Mouse (Mus musculus) heart, embryonic 10.5 days (tissue): ENCODE measurements at regions not wholly inside any gene's neighbourhood (a gene's known extent, or its start where the extent isn't known, plus 50 kb on each side); places are given as distances from the start of the nearest gene placed in this dataset.

Experiments
- DNase-seq: peaks from one replicate; pipeline ENCODE4 v3.0.0-alpha.2; 2017; ENCODE audit warnings: low spot score
- H3K27ac ChIP-seq: fragments of 300-500 bp; sonication (generic); 2 replicates; pipeline ENCODE4 v1.5.1; 2016; ENCODE audit warnings: mild to moderate bottlenecking
- H3K27me3 ChIP-seq: fragments of 300-500 bp; sonication (generic); 2 replicates; pipeline ENCODE4 v1.6.1; 2016; ENCODE audit warnings: mild to moderate bottlenecking; ENCODE audit not compliant: poor library complexity, insufficient read depth, severe bottlenecking
- H3K36me3 ChIP-seq: fragments of 300-500 bp; sonication (generic); 2 replicates; pipeline ENCODE4 v1.6.1; 2016; ENCODE audit warnings: mild to moderate bottlenecking, moderate library complexity
- H3K4me1 ChIP-seq: fragments of 300-500 bp; sonication (generic); 2 replicates; pipeline ENCODE4 v1.6.1; 2016; ENCODE audit warnings: mild to moderate bottlenecking
- H3K4me3 ChIP-seq: fragments of 300-500 bp; sonication (generic); 2 replicates; pipeline ENCODE4 v1.5.1; 2016; ENCODE audit warnings: mild to moderate bottlenecking, moderate library complexity
- H3K9me3 ChIP-seq: fragments of 300-500 bp; sonication (generic); 2 replicates; pipeline ENCODE4 v1.6.1; 2016; ENCODE audit warnings: mild to moderate bottlenecking, moderate library complexity
- WGBS: fragments of 180-500 bp; shearing (Covaris S2); methylation state at CpG from one replicate; pipeline ENCODE4 v1.1.7; 2016; 5-methylcytosine and 5-hydroxymethylcytosine counted together

- Histone ChIP-seq H3K4me1 (no peaks in the 10 kb centered on the region), H3K36me3 (no peaks in the 10 kb centered on the region)
- WGBS, result 67% methylated on average over 1 of the region's 1 CpGs
Observed at GRCm38 (mm10) chr11:7561437-7561836, 347.7 kb upstream of the Igfbp3 start.

GRCm38 (mm10) chr11:7555613-7556274 lies 342.0 kb upstream of the Igfbp3 start:
- no peaks in the 10 kb centered on the region for H3K36me3 ChIP-seq
- no peak overlapping the region for H3K27ac ChIP-seq
- H3K27me3 ChIP-seq, result no peaks in the 10 kb centered on the region
- no peak for DNase-seq
- no peak overlapping the region for H3K4me3 ChIP-seq
- no peaks in the 10 kb centered on the region for H3K4me1 ChIP-seq
- WGBS, result 76% methylated on average over 6 of the region's 6 CpGs
- H3K9me3 ChIP-seq, result no peaks in the 10 kb centered on the region

More at GRCm38 (mm10) chr11:7561437-7561836, 347.7 kb upstream of the Igfbp3 start:
- H3K27ac ChIP-seq, result no peak overlapping the region
- H3K4me3 ChIP-seq, result no peak overlapping the region
- H3K9me3 ChIP-seq, result no peaks in the 10 kb centered on the region
- DNase-seq, result no peak
- no peaks in the 10 kb centered on the region for H3K27me3 ChIP-seq

GRCm38 (mm10) chr11:7552154-7552553 lies 338.4 kb upstream of the Igfbp3 start:
- Histone ChIP-seq H3K36me3 (no peaks in the 10 kb centered on the region), H3K27ac (no peak overlapping the region), H3K27me3 (no peaks in the 10 kb centered on the region), H3K4me1 (no peaks in the 10 kb centered on the region), H3K9me3 (no peaks in the 10 kb centered on the region), H3K4me3 (no peak overlapping the region)
- WGBS, result 72% methylated on average over 3 of the region's 3 CpGs
- no peak for DNase-seq

GRCm38 (mm10) chr11:7547796-7548195 lies 334.1 kb upstream of the Igfbp3 start:
- WGBS, result 64% methylated on average over 2 of the region's 2 CpGs
- no peak overlapping the region for H3K4me3 ChIP-seq
- no peak for DNase-seq
- no peaks in the 10 kb centered on the region for H3K4me1 ChIP-seq
- no peaks in the 10 kb centered on the region for H3K9me3 ChIP-seq
- no peak overlapping the region for H3K27ac ChIP-seq
- H3K36me3 ChIP-seq, result no peaks in the 10 kb centered on the region
- no peaks in the 10 kb centered on the region for H3K27me3 ChIP-seq

GRCm38 (mm10) chr11:7545621-7546020 lies 331.9 kb upstream of the Igfbp3 start:
- Histone ChIP-seq H3K4me3 (no peak overlapping the region), H3K36me3 (no peaks in the 10 kb centered on the region), H3K27ac (no peak overlapping the region), H3K27me3 (no peaks in the 10 kb centered on the region), H3K4me1 (no peaks in the 10 kb centered on the region), H3K9me3 (no peaks in the 10 kb centered on the region)
- 72% methylated on average over 2 of the region's 2 CpGs for WGBS
- no peak for DNase-seq

GRCm38 (mm10) chr11:7534590-7534989 lies 320.9 kb upstream of the Igfbp3 start:
- 30% methylated on average over 2 of the region's 2 CpGs for WGBS
- no peaks in the 10 kb centered on the region; the same call in 1 of the 2 replicates for H3K9me3 ChIP-seq
- DNase-seq, result no peak
- H3K36me3 ChIP-seq, result no peaks in the 10 kb centered on the region
- H3K4me1 ChIP-seq, result no peaks in the 10 kb centered on the region
- no peak overlapping the region for H3K4me3 ChIP-seq
- no peak overlapping the region for H3K27ac ChIP-seq
- no peaks in the 10 kb centered on the region for H3K27me3 ChIP-seq

- Histone ChIP-seq H3K9me3 (no peaks in the 10 kb centered on the region; the same call in 1 of the 2 replicates), H3K4me3 (no peak overlapping the region), H3K4me1 (no peaks in the 10 kb centered on the region), H3K36me3 (no peaks in the 10 kb centered on the region), H3K27ac (no peak overlapping the region), H3K27me3 (no peaks in the 10 kb centered on the region)
- 30% methylated on average over 1 of the region's 1 CpGs for WGBS
- no peak for DNase-seq
Observed at GRCm38 (mm10) chr11:7533327-7533726, 319.6 kb upstream of the Igfbp3 start.

GRCm38 (mm10) chr11:7531847-7532246 lies 318.1 kb upstream of the Igfbp3 start:
- Histone ChIP-seq H3K4me1 (no peaks in the 10 kb centered on the region), H3K4me3 (no peak overlapping the region), H3K27me3 (no peaks in the 10 kb centered on the region), H3K27ac (no peak overlapping the region), H3K9me3 (no peaks in the 10 kb centered on the region; the same call in 1 of the 2 replicates), H3K36me3 (no peaks in the 10 kb centered on the region)
- 74% methylated on average over 3 of the region's 3 CpGs for WGBS
- DNase-seq, result no peak

GRCm38 (mm10) chr11:7530482-7531148 lies 316.9 kb upstream of the Igfbp3 start:
- WGBS, result 83% methylated on average over 6 of the region's 6 CpGs
- H3K27me3 ChIP-seq, result no peaks in the 10 kb centered on the region
- no peaks in the 10 kb centered on the region for H3K4me1 ChIP-seq

GRCm38 (mm10) chr11:7519556-7519955 lies 305.8 kb upstream of the Igfbp3 start:
- no peaks in the 10 kb centered on the region for H3K27me3 ChIP-seq
- no peak for DNase-seq
- H3K9me3 ChIP-seq, result no peaks in the 10 kb centered on the region
- 85% methylated on average over 2 of the region's 2 CpGs for WGBS
- H3K4me1 ChIP-seq, result no peaks in the 10 kb centered on the region
- H3K27ac ChIP-seq, result no peak overlapping the region
- H3K36me3 ChIP-seq, result no peaks in the 10 kb centered on the region
- H3K4me3 ChIP-seq, result no peak overlapping the region

More at GRCm38 (mm10) chr11:7530482-7531148, 316.9 kb upstream of the Igfbp3 start:
- H3K36me3 ChIP-seq, result no peaks in the 10 kb centered on the region
- no peaks in the 10 kb centered on the region for H3K9me3 ChIP-seq
- H3K27ac ChIP-seq, result no peak overlapping the region
- DNase-seq, result no peak
- H3K4me3 ChIP-seq, result no peak overlapping the region

- Histone ChIP-seq H3K4me3 (no peak overlapping the region), H3K27me3 (no peaks in the 10 kb centered on the region), H3K4me1 (0 out of 2 replicates have a peak, but pooled peaks cover 3% of the 10 kb centered on the region), H3K9me3 (no peaks in the 10 kb centered on the region), H3K36me3 (no peaks in the 10 kb centered on the region), H3K27ac (no peak overlapping the region)
- DNase-seq, result no peak
- 84% methylated on average over 5 of the region's 5 CpGs for WGBS
Observed at GRCm38 (mm10) chr11:7508861-7509260, 295.1 kb upstream of the Igfbp3 start.

- Histone ChIP-seq H3K27ac (no peak overlapping the region), H3K27me3 (no peaks in the 10 kb centered on the region), H3K4me1 (0 out of 2 replicates have a peak, but pooled peaks cover 3% of the 10 kb centered on the region), H3K9me3 (no peaks in the 10 kb centered on the region), H3K4me3 (no peak overlapping the region), H3K36me3 (no peaks in the 10 kb centered on the region)
- WGBS, result 52% methylated on average over 7 of the region's 7 CpGs
- DNase-seq, result no peak
Observed at GRCm38 (mm10) chr11:7506421-7506945, 292.8 kb upstream of the Igfbp3 start.

GRCm38 (mm10) chr11:7504651-7505321 lies 291.1 kb upstream of the Igfbp3 start:
- Histone ChIP-seq H3K4me3 (no peak overlapping the region), H3K27ac (no peak overlapping the region), H3K36me3 (no peaks in the 10 kb centered on the region), H3K9me3 (no peaks in the 10 kb centered on the region), H3K4me1 (0 out of 2 replicates have a peak, but pooled peaks cover 3% of the 10 kb centered on the region), H3K27me3 (no peaks in the 10 kb centered on the region)
- WGBS, result 82% methylated on average over 10 of the region's 10 CpGs
- DNase-seq, result no peak
